ENCODE assay signal across 17 mouse cellular contexts in the genomic region with DNA sequence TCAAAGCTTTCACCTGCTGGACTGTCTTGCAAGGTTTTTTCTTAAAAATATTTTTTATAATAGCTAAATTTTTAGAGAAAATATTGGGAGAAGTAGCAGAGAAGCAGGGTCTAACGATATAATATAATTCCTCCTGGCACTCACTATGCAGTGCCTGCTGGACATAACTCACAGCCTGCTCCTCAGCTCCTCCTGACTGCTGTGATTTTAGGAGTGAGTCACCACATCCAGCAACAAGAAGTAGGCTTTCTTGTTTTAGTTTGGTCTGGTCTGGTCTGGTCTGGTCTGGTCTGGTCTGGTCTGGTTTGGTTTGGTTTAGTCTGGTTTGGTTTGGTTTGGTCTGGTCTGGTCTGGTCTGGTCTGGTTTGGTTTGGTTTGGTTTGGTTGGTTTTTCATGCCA. TPM values are rescaled to one million over a fixed set of nuclear protein-coding genes. Genes with fewer than 3 reads are reported as not detected.
"Had no signal": no experiment of that assay in that cellular context is flagged by ENCODE, and none has a peak within 500 bp of the region (broad histone marks: within the 10 kb centered on the region; RNA-seq: fewer than 3 reads in every experiment).

No protein-coding gene starts in this region.

- DNase-seq: gastrocnemius, postnatal 14 days; heart, adult 18-20 months; heart, postnatal 14 days; heart, postnatal 4 days; kidney, adult 18-20 months; kidney, adult 8-10 months; kidney, postnatal 10 days; kidney, postnatal 25 days; kidney, postnatal 4 days; liver; liver, embryonic 13.5 days; liver, postnatal 0 days had no signal

- ATAC-seq: hindbrain, embryonic 16.5 days; inflammation-experienced regulatory T-cells, adult 6 months; intestine, embryonic 15.5 days; intestine, postnatal 0 days; liver, postnatal 0 days had no signal

RNA-seq across cellular contexts. Expression of a gene that starts 55.9 kb away (rescaled TPM):
- total RNA-seq: granulocyte monocyte progenitor cell, adult 5-6 weeks had no signal
